Mouse (Mus musculus) midbrain, embryonic 13.5 days (tissue): Measurements from ENCODE around the gene Grik4. TPM values are rescaled to one million over a fixed set of nuclear protein-coding genes. Genes with fewer than 3 reads are reported as not detected.

ENCODE experiments used
- ATAC-seq: fragments of 200-750 bp; cut with Nextera tagmentation; 2 replicates; pipeline ENCODE4 v1.8.0; 2017; ENCODE audit warnings: mild to moderate bottlenecking, moderate TSS enrichment, moderate library complexity
- H3K27ac ChIP-seq: fragments of 300-500 bp; sonication (generic); 2 replicates; pipeline ENCODE4 v1.5.1; 2015; ENCODE audit warnings: inconsistent platforms, mild to moderate bottlenecking, moderate library complexity
- H3K27me3 ChIP-seq: fragments of 300-500 bp; sonication (generic); 2 replicates; pipeline ENCODE4 v1.6.1; 2015; ENCODE audit warnings: mild to moderate bottlenecking, inconsistent platforms
- H3K36me3 ChIP-seq: fragments of 300-500 bp; sonication (generic); 2 replicates; pipeline ENCODE4 v1.6.1; 2015; ENCODE audit warnings: mild to moderate bottlenecking, inconsistent platforms
- H3K4me1 ChIP-seq: fragments of 300-500 bp; sonication (generic); replicated peaks from 2 replicates; pipeline ENCODE4 v1.6.1; 2015; ENCODE audit warnings: inconsistent platforms
- H3K4me2 ChIP-seq: fragments of 300-500 bp; sonication (generic); replicated peaks from 2 replicates; pipeline ENCODE4 v1.6.1; 2015; ENCODE audit warnings: moderate library complexity, mild to moderate bottlenecking, inconsistent platforms
- H3K4me3 ChIP-seq: fragments of 300-500 bp; sonication (generic); replicated peaks from 2 replicates; pipeline ENCODE4 v1.5.1; 2015; ENCODE audit warnings: mild to moderate bottlenecking, inconsistent platforms
- H3K9ac ChIP-seq: fragments of 300-500 bp; sonication (generic); replicated peaks from 2 replicates; pipeline ENCODE4 v1.6.1; 2015; ENCODE audit warnings: mild to moderate bottlenecking, inconsistent platforms
- H3K9me3 ChIP-seq: fragments of 300-500 bp; sonication (generic); 2 replicates; pipeline ENCODE4 v1.6.1; 2016; ENCODE audit warnings: mild to moderate bottlenecking, inconsistent platforms
- WGBS: fragments of 180-500 bp; shearing (Covaris S2); methylation state at CpG from one replicate; pipeline ENCODE4 v1.1.7; 2015; 5-methylcytosine and 5-hydroxymethylcytosine counted together
- polyA plus RNA-seq: library from polyadenylated mRNA; unstranded; fragments of >200 nt; fragmentation: Nextera tagmentation; extraction: Ambion mirVana; gene quantifications from 2 replicates; pipeline ENCODE4 v1.2.1, GENCODE M21; 2015

The Grik4 gene
- polyA plus RNA-seq, 1 experiment from 2014 or later, result 6.8 TPM

- Histone ChIP-seq H3K36me3 (no peaks in the 10 kb centered on the region), H3K27me3 (peaks cover 28% of the 10 kb centered on the region), H3K27ac (peak overlapping the region; percentile 71), H3K9me3 (no peaks in the 10 kb centered on the region), H3K4me2 (peak overlapping the region; percentile 92), H3K4me3 (peak overlapping the region; percentile 51), H3K9ac (peak overlapping the region; percentile 73), H3K4me1 (peaks cover 41% of the 10 kb centered on the region)
- ATAC-seq, result peak; percentile 82
- WGBS, result 0% methylated on average over 52 of the region's 52 CpGs
These were observed 46.8 kb downstream of the Grik4 start for GRCm38 (mm10) chr9:42897361-42898051.

GRCm38 (mm10) chr9:42896421-42897210 lies 47.7 kb downstream of the Grik4 start:
- peaks cover 28% of the 10 kb centered on the region for H3K27me3 ChIP-seq
- H3K4me1 ChIP-seq, result peaks cover 37% of the 10 kb centered on the region
- H3K36me3 ChIP-seq, result no peaks in the 10 kb centered on the region
- 5% methylated on average over 16 of the region's 16 CpGs for WGBS
- H3K4me2 ChIP-seq, result peak overlapping the region; percentile 92
- H3K27ac ChIP-seq, result peak overlapping the region; percentile 71
- peak overlapping the region; percentile 51 for H3K4me3 ChIP-seq
- ATAC-seq, result peak; percentile 25; the same call in 1 of the 2 replicates
- H3K9ac ChIP-seq, result peak overlapping the region; percentile 73; the same call in 1 of the 2 replicates
- no peaks in the 10 kb centered on the region for H3K9me3 ChIP-seq

- 83% methylated on average over 8 of the region's 8 CpGs for WGBS
- Histone ChIP-seq H3K27me3 (peaks cover 21% of the 10 kb centered on the region), H3K9ac (no peak overlapping the region), H3K27ac (no peak overlapping the region), H3K9me3 (no peaks in the 10 kb centered on the region), H3K4me3 (no peak overlapping the region), H3K36me3 (no peaks in the 10 kb centered on the region), H3K4me1 (peaks cover 18% of the 10 kb centered on the region), H3K4me2 (no peak overlapping the region)
- ATAC-seq, result no peak
These were observed 51.5 kb downstream of the Grik4 start for GRCm38 (mm10) chr9:42892765-42893164.

- 69% methylated on average over 4 of the region's 4 CpGs for WGBS
- H3K27ac ChIP-seq, result no peak overlapping the region
- no peak overlapping the region for H3K4me3 ChIP-seq
- no peak overlapping the region for H3K9ac ChIP-seq
- ATAC-seq, result no peak
- 0 out of 2 replicates have a peak, but pooled peaks cover 3% of the 10 kb centered on the region for H3K27me3 ChIP-seq
- H3K36me3 ChIP-seq, result no peaks in the 10 kb centered on the region
- H3K4me1 ChIP-seq, result peaks cover 14% of the 10 kb centered on the region
- no peaks in the 10 kb centered on the region for H3K9me3 ChIP-seq
- H3K4me2 ChIP-seq, result no peak overlapping the region
These were observed 56.4 kb downstream of the Grik4 start for GRCm38 (mm10) chr9:42887930-42888329.

GRCm38 (mm10) chr9:42886112-42886766 lies 58.1 kb downstream of the Grik4 start:
- no peak overlapping the region for H3K9ac ChIP-seq
- ATAC-seq, result no peak

GRCm38 (mm10) chr9:42885566-42885965 lies 58.7 kb downstream of the Grik4 start:
- Histone ChIP-seq H3K9me3 (no peaks in the 10 kb centered on the region), H3K9ac (no peak overlapping the region), H3K4me3 (no peak overlapping the region), H3K4me1 (peaks cover 21% of the 10 kb centered on the region), H3K36me3 (no peaks in the 10 kb centered on the region), H3K27me3 (0 out of 2 replicates have a peak, but pooled peaks cover 3% of the 10 kb centered on the region), H3K4me2 (no peak overlapping the region), H3K27ac (no peak overlapping the region)
- ATAC-seq, result no peak
- WGBS, result 55% methylated on average over 8 of the region's 8 CpGs

More at GRCm38 (mm10) chr9:42886112-42886766, 58.1 kb downstream of the Grik4 start:
- no peak overlapping the region for H3K4me2 ChIP-seq
- WGBS, result 60% methylated on average over 15 of the region's 15 CpGs
- H3K27ac ChIP-seq, result no peak overlapping the region
- H3K4me3 ChIP-seq, result no peak overlapping the region
- no peaks in the 10 kb centered on the region for H3K9me3 ChIP-seq
- peaks cover 21% of the 10 kb centered on the region for H3K4me1 ChIP-seq
- H3K36me3 ChIP-seq, result no peaks in the 10 kb centered on the region
- H3K27me3 ChIP-seq, result 0 out of 2 replicates have a peak, but pooled peaks cover 3% of the 10 kb centered on the region

- Histone ChIP-seq H3K4me3 (no peak overlapping the region), H3K4me1 (peaks cover 21% of the 10 kb centered on the region), H3K9me3 (no peaks in the 10 kb centered on the region), H3K9ac (no peak overlapping the region), H3K4me2 (no peak overlapping the region), H3K27ac (no peak overlapping the region), H3K36me3 (no peaks in the 10 kb centered on the region), H3K27me3 (0 out of 2 replicates have a peak, but pooled peaks cover 3% of the 10 kb centered on the region)
- ATAC-seq, result no peak
- 76% methylated on average over 11 of the region's 11 CpGs for WGBS
These were observed 59.2 kb downstream of the Grik4 start for GRCm38 (mm10) chr9:42885123-42885522.

- Histone ChIP-seq H3K4me3 (no peak overlapping the region), H3K9ac (no peak overlapping the region), H3K4me2 (no peak overlapping the region), H3K36me3 (no peaks in the 10 kb centered on the region), H3K9me3 (no peaks in the 10 kb centered on the region), H3K4me1 (peaks cover 35% of the 10 kb centered on the region), H3K27me3 (0 out of 2 replicates have a peak, but pooled peaks cover 3% of the 10 kb centered on the region), H3K27ac (no peak overlapping the region)
- WGBS, result 85% methylated on average over 10 of the region's 10 CpGs
- ATAC-seq, result no peak
These were observed 61.1 kb downstream of the Grik4 start for GRCm38 (mm10) chr9:42883006-42883759.

GRCm38 (mm10) chr9:42882313-42882712 lies 62.0 kb downstream of the Grik4 start:
- no peak overlapping the region for H3K4me3 ChIP-seq
- H3K9me3 ChIP-seq, result no peaks in the 10 kb centered on the region
- H3K36me3 ChIP-seq, result no peaks in the 10 kb centered on the region
- no peak overlapping the region for H3K27ac ChIP-seq
- H3K9ac ChIP-seq, result no peak overlapping the region
- ATAC-seq, result no peak
- H3K27me3 ChIP-seq, result 0 out of 2 replicates have a peak, but pooled peaks cover 3% of the 10 kb centered on the region
- H3K4me1 ChIP-seq, result peaks cover 37% of the 10 kb centered on the region
- WGBS, result 57% methylated on average over 11 of the region's 11 CpGs
- no peak overlapping the region for H3K4me2 ChIP-seq

- Histone ChIP-seq H3K4me1 (peaks cover 28% of the 10 kb centered on the region), H3K9ac (no peak overlapping the region), H3K36me3 (no peaks in the 10 kb centered on the region), H3K4me3 (no peak overlapping the region), H3K4me2 (no peak overlapping the region), H3K9me3 (no peaks in the 10 kb centered on the region), H3K27ac (no peak overlapping the region), H3K27me3 (0 out of 2 replicates have a peak, but pooled peaks cover 3% of the 10 kb centered on the region)
- ATAC-seq, result no peak
- 61% methylated on average over 8 of the region's 8 CpGs for WGBS
These were observed 63.3 kb downstream of the Grik4 start for GRCm38 (mm10) chr9:42881040-42881439.

- H3K9me3 ChIP-seq, result no peaks in the 10 kb centered on the region
- ATAC-seq, result peak; percentile 62
- no peak overlapping the region for H3K9ac ChIP-seq
- H3K4me1 ChIP-seq, result peaks cover 23% of the 10 kb centered on the region
- 10% methylated on average over 7 of the region's 7 CpGs for WGBS
- H3K27ac ChIP-seq, result 0 out of 2 replicates have a peak overlapping the region, but pooled peaks have one; percentile 22
- H3K4me2 ChIP-seq, result no peak overlapping the region
- no peaks in the 10 kb centered on the region for H3K27me3 ChIP-seq
- H3K4me3 ChIP-seq, result no peak overlapping the region
- H3K36me3 ChIP-seq, result no peaks in the 10 kb centered on the region
These were observed 65.9 kb downstream of the Grik4 start for GRCm38 (mm10) chr9:42878401-42878800.
